In genomic region chr6:83302264-83302663, GRCm38 (mm10) we compare ENCODE assay signal across 15 mouse cellular contexts. TPM values are rescaled to one million over a fixed set of nuclear protein-coding genes. Genes with fewer than 3 reads are reported as not detected.
DNase-seq lines count a peak whose midpoint lies in the region; ATAC-seq and TF ChIP-seq lines count a peak whose summit lies in the region.
"Had no signal": no experiment of that assay in that cellular context is flagged by ENCODE, and none has a peak within 500 bp of the region (broad histone marks: within the 10 kb centered on the region; RNA-seq: fewer than 3 reads in every experiment).

No protein-coding gene starts in this region.

- 74% methylated on average over 5 of the region's 5 CpGs for WGBS in lung, embryonic 15.5 days

- peaks cover 20% of the 10 kb centered on the region for H3K36me3 ChIP-seq in lung, embryonic 15.5 days
- peaks cover 27% of the 10 kb centered on the region for H3K36me3 ChIP-seq in myocyte (ENCODE audit: control insufficient read depth, insufficient read depth)

- no peak overlapping the region for H3K9ac ChIP-seq in lung, embryonic 15.5 days
- H3K9ac ChIP-seq: forebrain, embryonic 13.5 days; midbrain, embryonic 12.5 days had no signal

- DNase-seq in heart, adult 11 months, result peak; percentile 91
- no peak for DNase-seq in heart, postnatal 14 days
- no peak for DNase-seq in lung, postnatal 36 days
- peak; percentile 42 for DNase-seq in brain, adult 2 months (ENCODE audit: low read depth, low spot score)
- no peak for DNase-seq in layer of hippocampus, adult 11-12 months (ENCODE audit: low spot score)
- DNase-seq in frontal cortex, postnatal 36 days (ENCODE audit: low spot score in 2 of 2), result no peak
- DNase-seq: cerebellum, adult 9-10 months; gastrocnemius, postnatal 25 days; left cerebral cortex, postnatal 4 days; lung, adult 18-20 months had no signal

- no peaks in the 10 kb centered on the region for H3K9me3 ChIP-seq in lung, embryonic 15.5 days
- H3K9me3 ChIP-seq: forebrain, embryonic 13.5 days; midbrain, embryonic 12.5 days had no signal

- intact Hi-C loops in heart, postnatal 14 days (cut with DNase I), result no loop called here

- H3K27ac ChIP-seq in lung, embryonic 15.5 days, result peak overlapping the region; percentile 20; the same call in 1 of the 2 replicates
- H3K27ac ChIP-seq: forebrain, embryonic 13.5 days; midbrain, embryonic 12.5 days had no signal

- no peak for ATAC-seq in lung, embryonic 15.5 days (ENCODE audit: borderline replicate concordance, extremely low read depth, low FRiP score, low TSS enrichment)
- ATAC-seq: forebrain, embryonic 13.5 days; Patski had no signal

- no peak overlapping the region for H3ac ChIP-seq in myocyte (ENCODE audit: control insufficient read depth, insufficient read length)

- no peaks in the 10 kb centered on the region for H3K79me2 ChIP-seq in myocyte (ENCODE audit: control insufficient read depth, insufficient read depth)

- no peak for TF ChIP-seq POLR2A in myocyte (IDR thresholded peaks at IDR 0.05; ENCODE audit: insufficient read length, low read depth)

- no peaks in the 10 kb centered on the region for H3K4me1 ChIP-seq in lung, embryonic 15.5 days
- H3K4me1 ChIP-seq: forebrain, embryonic 13.5 days; midbrain, embryonic 12.5 days had no signal

- H3K27me3 ChIP-seq in lung, embryonic 15.5 days, result no peaks in the 10 kb centered on the region
- no peaks in the 10 kb centered on the region for H3K27me3 ChIP-seq in myocyte (ENCODE audit: control insufficient read depth, insufficient read depth, insufficient read length)
- H3K27me3 ChIP-seq: forebrain, embryonic 13.5 days; midbrain, embryonic 12.5 days; Patski had no signal

- H3K4me2 ChIP-seq in lung, embryonic 15.5 days, result no peak overlapping the region
- H3K4me2 ChIP-seq in myocyte (ENCODE audit: low read depth), result no peak overlapping the region
- H3K4me2 ChIP-seq: forebrain, embryonic 13.5 days; midbrain, embryonic 12.5 days had no signal

- no peak overlapping the region for H3K4me3 ChIP-seq in lung, embryonic 15.5 days
- no peak overlapping the region for H3K4me3 ChIP-seq in myocyte
- H3K4me3 ChIP-seq: forebrain, embryonic 13.5 days; midbrain, embryonic 12.5 days had no signal

TF ChIP-seq in myocyte, 11 proteins besides CTCF, POLR2A, EP300 and RAD21:
- peak; percentile 23 for TF ChIP-seq POLR2AphosphoS2 (IDR thresholded peaks at IDR 0.05; ENCODE audit: insufficient read length, low read depth)
- no peak for TF ChIP-seq MAX (IDR thresholded peaks at IDR 0.05; ENCODE audit: low read depth)

RNA-seq across cellular contexts. Expression of gene Mthfd2, which starts 23.4 kb away (rescaled TPM):
- total RNA-seq in heart, postnatal 14 days (2021), result 1 to 10 TPM; 4.4 to 5.9 TPM
- 32.5 and 35.0 TPM in 2 replicates for polyA plus RNA-seq in lung, embryonic 15.5 days (2015; fragmentation: Nextera tagmentation; extraction: Ambion mirVana)
- 260 TPM for polyA plus RNA-seq in myocyte (2012; fragmentation: generic; extraction: Trizol)

RNA-seq across cellular contexts. Expression of gene Mob1a, which starts 23.6 kb away (rescaled TPM):
- total RNA-seq in heart, postnatal 14 days (2021), result 10 to 100 TPM; 29.3 to 30.0 TPM
- 71.8 and 77.0 TPM in 2 replicates for polyA plus RNA-seq in lung, embryonic 15.5 days (2015; fragmentation: Nextera tagmentation; extraction: Ambion mirVana)
- 22.8 TPM for polyA plus RNA-seq in myocyte (2012; fragmentation: generic; extraction: Trizol)

RNA-seq across cellular contexts. Expression of gene Bola3, which starts 46.7 kb away (rescaled TPM):
- 100 to 1,000 TPM; 297 to 299 TPM for total RNA-seq in heart, postnatal 14 days (2021)
- polyA plus RNA-seq in lung, embryonic 15.5 days (2015; fragmentation: Nextera tagmentation; extraction: Ambion mirVana), result 125 and 130 TPM in 2 replicates
- polyA plus RNA-seq in myocyte (2012; fragmentation: generic; extraction: Trizol), result 104 TPM

Comparison
In these comparisons a context has a peak if more than half of its experiments do, and no peak if none do; other contexts are left out.
1. DNase-seq: peak in heart, adult 11 months (single experiment) and brain, adult 2 months (single experiment); none in heart, postnatal 14 days (0 of 2), lung, postnatal 36 days (single experiment), layer of hippocampus, adult 11-12 months (single experiment) and frontal cortex, postnatal 36 days (0 of 2).